Mouse (Mus musculus) neural tube, embryonic 15.5 days (tissue): ENCODE results near the gene Nup210l. TPM values are rescaled to one million over a fixed set of nuclear protein-coding genes. Genes with fewer than 3 reads are reported as not detected.
A peak's percentile ranks its signal among the peaks of the same experiment; 100 is the strongest.

Source experiments
- ATAC-seq: fragments of 200-750 bp; cut with Nextera tagmentation; 2 replicates; pipeline ENCODE4 v1.8.0; 2017; ENCODE audit warnings: mild to moderate bottlenecking, moderate TSS enrichment, moderate library complexity; ENCODE audit not compliant: low FRiP score
- H3K27ac ChIP-seq: fragments of 300-500 bp; sonication (generic); replicated peaks from 2 replicates; pipeline ENCODE4 v1.5.1; 2015; ENCODE audit warnings: mild to moderate bottlenecking, inconsistent platforms
- H3K27me3 ChIP-seq: fragments of 300-500 bp; sonication (generic); replicated peaks from 2 replicates; pipeline ENCODE4 v1.6.1; 2015; ENCODE audit warnings: inconsistent platforms
- H3K36me3 ChIP-seq: fragments of 300-500 bp; sonication (generic); 2 replicates; pipeline ENCODE4 v1.6.1; 2015; ENCODE audit warnings: inconsistent platforms
- H3K4me1 ChIP-seq: fragments of 300-500 bp; sonication (generic); 2 replicates; pipeline ENCODE4 v1.6.1; 2015; ENCODE audit warnings: inconsistent platforms
- H3K4me2 ChIP-seq: fragments of 300-500 bp; sonication (generic); 2 replicates; pipeline ENCODE4 v1.6.1; 2015; ENCODE audit warnings: inconsistent platforms, mild to moderate bottlenecking, moderate library complexity
- H3K4me3 ChIP-seq: fragments of 300-500 bp; sonication (generic); replicated peaks from 2 replicates; pipeline ENCODE4 v1.5.1; 2015; ENCODE audit warnings: mild to moderate bottlenecking, inconsistent platforms
- H3K9ac ChIP-seq: fragments of 300-500 bp; sonication (generic); replicated peaks from 2 replicates; pipeline ENCODE4 v1.6.1; 2015; ENCODE audit warnings: mild to moderate bottlenecking, inconsistent platforms
- H3K9me3 ChIP-seq: fragments of 300-500 bp; sonication (generic); replicated peaks from 2 replicates; pipeline ENCODE4 v1.6.1; 2016; ENCODE audit warnings: inconsistent platforms
- WGBS: fragments of 180-500 bp; shearing (Covaris S2); methylation state at CpG from one replicate; pipeline ENCODE4 v1.1.7; 2015; ENCODE audit warnings: mixed read lengths; 5-methylcytosine and 5-hydroxymethylcytosine counted together
- polyA plus RNA-seq: library from polyadenylated mRNA; unstranded; fragments of >200 nt; fragmentation: Nextera tagmentation; extraction: Ambion mirVana; gene quantifications from 2 replicates; pipeline ENCODE4 v1.2.1, GENCODE M21; 2015

Gene Nup210l
- polyA plus RNA-seq, 1 experiment from 2014 or later = 0.09 TPM

DNA sequence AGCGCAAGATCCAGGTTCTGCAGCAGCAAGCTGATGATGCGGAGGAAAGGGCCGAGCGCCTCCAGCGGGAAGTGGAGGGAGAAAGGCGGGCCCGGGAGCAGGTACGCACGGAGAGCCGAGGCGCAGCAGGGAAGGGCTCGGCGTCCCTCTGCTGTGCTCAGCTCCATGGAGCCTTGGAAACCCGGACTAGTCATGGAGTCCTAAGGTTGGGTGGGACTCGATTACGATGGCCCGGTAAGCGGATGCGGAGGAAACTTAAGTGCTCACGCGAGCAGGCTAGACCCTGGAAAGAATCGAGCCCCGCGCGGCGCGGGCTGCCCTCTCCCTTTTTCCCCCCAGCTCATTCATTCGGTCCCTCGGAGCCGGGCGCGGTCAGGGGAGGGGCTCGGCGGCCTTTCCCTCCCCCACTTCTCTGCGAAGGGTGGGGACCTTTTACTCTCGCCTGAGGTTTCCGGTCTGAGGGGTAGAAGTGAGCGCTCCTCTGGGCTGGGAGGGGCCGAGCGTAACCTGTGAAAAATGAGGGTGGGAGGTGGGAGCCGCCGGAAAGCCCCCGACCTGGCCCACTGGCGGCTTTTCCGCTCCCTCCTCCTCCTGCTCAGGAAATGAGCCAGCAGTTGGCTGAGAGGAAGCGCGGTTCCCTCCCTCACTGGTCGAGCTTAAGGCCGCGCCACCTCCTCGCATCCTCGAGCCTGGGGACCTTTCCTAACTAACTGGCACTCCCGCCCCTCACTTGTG, 24.0 kb upstream of the Nup210l start:
- peaks cover 60% of the 10 kb centered on the region for H3K4me1 ChIP-seq
- peak overlapping the region; percentile 93 for H3K27ac ChIP-seq
- H3K9ac ChIP-seq = peak overlapping the region; percentile 85
- under 1% methylated on average over 48 of the region's 53 CpGs for WGBS
- no peaks in the 10 kb centered on the region for H3K27me3 ChIP-seq
- peak overlapping the region; percentile 89 for H3K4me2 ChIP-seq
- no peaks in the 10 kb centered on the region for H3K36me3 ChIP-seq
- H3K9me3 ChIP-seq = no peaks in the 10 kb centered on the region
- peak; percentile 71 for ATAC-seq
- H3K4me3 ChIP-seq = peak overlapping the region; percentile 98

DNA sequence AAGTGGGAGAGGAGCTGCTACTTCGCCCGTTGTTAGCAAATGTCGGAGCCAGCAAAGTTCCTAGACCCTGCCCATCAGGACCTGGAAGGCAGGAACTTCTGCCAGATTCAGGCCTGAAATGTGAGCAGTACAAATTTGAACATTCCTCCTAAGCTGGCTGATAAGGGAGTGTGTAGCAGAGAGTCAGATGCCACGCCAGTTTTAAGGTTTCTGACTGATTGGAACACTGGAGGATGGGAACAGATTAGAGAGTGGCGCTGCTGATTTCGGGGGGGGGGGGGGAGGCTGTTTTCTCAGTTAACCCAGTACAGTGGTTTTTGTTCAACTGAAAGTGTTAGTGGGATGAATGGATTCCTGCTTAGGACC, 23.5 kb upstream of the Nup210l start:
- Histone ChIP-seq H3K4me3 (peak overlapping the region; percentile 98), H3K27me3 (no peaks in the 10 kb centered on the region), H3K4me2 (peak overlapping the region; percentile 89), H3K36me3 (no peaks in the 10 kb centered on the region), H3K9me3 (no peaks in the 10 kb centered on the region), H3K27ac (peak overlapping the region; percentile 93), H3K4me1 (peaks cover 65% of the 10 kb centered on the region), H3K9ac (peak overlapping the region; percentile 85)
- 2% methylated on average over 6 of the region's 6 CpGs for WGBS
- ATAC-seq = no peak

DNA sequence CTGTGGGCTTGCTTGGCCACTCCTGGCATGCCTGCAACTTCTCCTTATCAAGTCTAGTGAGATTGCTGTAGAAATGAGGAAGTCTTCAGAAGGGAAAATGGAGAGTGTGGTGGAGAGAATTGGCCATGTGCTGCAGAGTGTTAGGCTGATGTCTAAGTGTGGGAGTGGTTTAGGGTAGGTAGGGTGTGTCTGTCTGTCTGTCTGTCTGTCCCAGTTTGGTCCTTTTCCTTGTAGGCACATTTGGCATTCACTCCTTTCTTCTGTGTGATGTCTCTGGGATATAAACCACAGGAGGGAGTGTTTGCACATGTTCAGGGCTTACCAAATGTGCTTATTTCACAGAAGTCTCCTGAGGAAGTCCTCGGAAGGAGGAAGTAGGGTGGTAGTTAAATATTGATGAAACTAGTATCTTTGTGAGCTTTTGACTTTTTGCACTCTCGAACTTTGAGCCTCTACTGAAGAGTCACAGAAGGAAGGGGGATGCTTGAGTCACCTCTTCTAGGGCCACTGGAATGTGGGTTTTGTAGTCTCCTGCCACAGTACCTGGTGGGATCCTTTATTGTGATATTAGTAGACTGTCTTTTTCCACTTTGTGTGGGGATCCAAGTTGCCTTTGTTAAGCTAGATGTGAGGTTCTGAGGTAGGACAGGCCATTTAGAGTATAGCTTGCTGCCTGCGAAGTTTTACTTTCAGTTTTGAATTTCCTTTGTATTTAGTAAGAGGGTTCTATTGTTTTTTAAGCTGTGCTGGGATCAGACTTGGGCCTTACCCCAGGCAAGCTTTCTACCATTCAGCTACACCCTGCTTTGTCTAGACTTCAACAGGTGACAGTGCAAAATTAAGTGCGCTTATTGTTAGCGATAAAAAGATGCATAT, 22.3 kb upstream of the Nup210l start:
- peak overlapping the region; percentile 89 for H3K4me2 ChIP-seq
- H3K36me3 ChIP-seq = peaks cover 2% of the 10 kb centered on the region; the same call in 1 of the 2 replicates
- peak overlapping the region; percentile 98 for H3K4me3 ChIP-seq
- no peak for ATAC-seq
- peak overlapping the region; percentile 28; the same call in 1 of the 2 replicates for H3K9ac ChIP-seq
- H3K27me3 ChIP-seq = no peaks in the 10 kb centered on the region
- H3K9me3 ChIP-seq = no peaks in the 10 kb centered on the region
- 81% methylated on average over 5 of the region's 5 CpGs for WGBS
- H3K4me1 ChIP-seq = peaks cover 65% of the 10 kb centered on the region
- no peak overlapping the region for H3K27ac ChIP-seq

DNA sequence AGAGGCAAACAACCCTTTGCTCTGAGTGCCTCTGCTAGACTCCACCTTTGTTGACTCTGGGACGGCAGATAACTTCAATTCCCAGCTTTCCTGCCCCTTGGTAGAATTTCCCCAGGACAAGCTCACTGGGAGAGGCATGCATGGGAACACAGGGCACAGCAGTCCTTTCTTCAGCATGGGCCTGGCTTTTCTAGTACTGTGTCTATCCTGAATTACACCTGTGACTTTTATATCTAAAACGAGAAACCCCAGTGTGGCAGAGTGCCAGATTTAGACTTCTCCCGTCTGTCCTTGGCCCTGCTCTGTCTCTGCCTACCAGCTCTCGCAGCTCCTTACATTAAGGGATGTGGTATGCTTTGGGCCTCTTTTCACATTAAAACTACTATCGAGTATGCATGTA, 20.9 kb upstream of the Nup210l start:
- ATAC-seq = no peak
- Histone ChIP-seq H3K9me3 (no peaks in the 10 kb centered on the region), H3K4me2 (peak overlapping the region; percentile 22), H3K36me3 (peaks cover 13% of the 10 kb centered on the region), H3K4me3 (no peak overlapping the region), H3K4me1 (peaks cover 58% of the 10 kb centered on the region), H3K27me3 (no peaks in the 10 kb centered on the region), H3K27ac (peak overlapping the region; percentile 7; the same call in 1 of the 2 replicates), H3K9ac (no peak overlapping the region)
- 67% methylated on average over 5 of the region's 5 CpGs for WGBS

DNA sequence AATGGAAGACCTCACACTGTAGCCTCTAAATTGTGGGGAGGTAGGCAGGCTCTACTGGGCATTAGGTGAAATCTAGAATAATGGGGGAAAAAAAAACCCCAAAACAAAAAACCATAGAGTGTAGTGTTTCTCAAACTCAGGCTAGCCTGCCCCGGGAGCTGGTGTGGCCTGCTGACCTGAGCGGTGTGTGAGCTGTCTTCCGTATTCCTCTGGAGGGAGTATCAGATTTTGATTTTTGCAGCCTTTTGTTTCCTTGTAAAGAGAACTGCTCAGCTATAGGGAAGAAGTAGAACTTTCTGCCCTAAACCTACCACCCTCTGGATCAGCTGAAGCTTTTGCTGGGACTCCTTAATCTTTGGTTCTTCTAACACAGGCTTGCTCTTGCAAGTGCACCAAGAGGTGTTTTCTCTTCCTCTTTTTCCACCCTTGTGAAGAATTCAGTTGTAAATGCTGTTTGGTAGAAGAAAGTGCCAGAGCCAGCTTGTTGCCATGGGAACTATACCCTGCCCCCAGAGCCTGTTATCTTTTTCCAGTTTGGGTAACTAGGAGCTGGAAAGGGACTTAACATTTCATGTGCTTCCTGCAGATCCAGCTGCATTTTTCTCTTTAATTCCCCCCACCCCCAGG, 20.1 kb upstream of the Nup210l start:
- Histone ChIP-seq H3K4me3 (no peak overlapping the region), H3K9me3 (no peaks in the 10 kb centered on the region), H3K4me1 (peaks cover 56% of the 10 kb centered on the region), H3K9ac (no peak overlapping the region), H3K4me2 (peak overlapping the region; percentile 9; the same call in 1 of the 2 replicates), H3K36me3 (peaks cover 21% of the 10 kb centered on the region), H3K27me3 (no peaks in the 10 kb centered on the region), H3K27ac (peak overlapping the region; percentile 54; the same call in 1 of the 2 replicates)
- ATAC-seq = no peak
- WGBS = 55% methylated on average over 3 of the region's 3 CpGs

DNA sequence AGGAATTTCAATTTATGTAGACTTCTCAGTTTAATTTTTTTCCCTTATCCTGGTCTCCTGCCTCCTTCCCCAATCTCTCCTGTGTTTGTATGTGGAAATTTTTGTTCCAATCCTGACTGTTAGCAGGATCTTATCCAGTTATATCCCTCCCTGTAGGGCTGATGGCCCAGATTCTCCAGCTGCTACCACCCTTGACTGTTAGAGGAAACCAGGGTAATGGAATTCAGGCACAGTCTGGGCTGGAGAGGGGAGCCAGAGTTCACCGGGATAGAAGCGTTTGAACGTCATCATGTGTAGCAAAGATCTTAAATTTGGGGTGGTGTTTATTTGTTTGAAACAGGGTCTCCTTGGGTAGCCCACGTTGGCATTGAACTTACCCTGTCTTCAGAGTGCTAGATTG, 19.1 kb upstream of the Nup210l start:
- Histone ChIP-seq H3K4me2 (no peak overlapping the region), H3K9me3 (no peaks in the 10 kb centered on the region), H3K27me3 (no peaks in the 10 kb centered on the region), H3K36me3 (peaks cover 31% of the 10 kb centered on the region), H3K27ac (peak overlapping the region; percentile 23; the same call in 1 of the 2 replicates), H3K4me3 (no peak overlapping the region), H3K9ac (no peak overlapping the region), H3K4me1 (peaks cover 51% of the 10 kb centered on the region)
- ATAC-seq = no peak
- 66% methylated on average over 4 of the region's 4 CpGs for WGBS

DNA sequence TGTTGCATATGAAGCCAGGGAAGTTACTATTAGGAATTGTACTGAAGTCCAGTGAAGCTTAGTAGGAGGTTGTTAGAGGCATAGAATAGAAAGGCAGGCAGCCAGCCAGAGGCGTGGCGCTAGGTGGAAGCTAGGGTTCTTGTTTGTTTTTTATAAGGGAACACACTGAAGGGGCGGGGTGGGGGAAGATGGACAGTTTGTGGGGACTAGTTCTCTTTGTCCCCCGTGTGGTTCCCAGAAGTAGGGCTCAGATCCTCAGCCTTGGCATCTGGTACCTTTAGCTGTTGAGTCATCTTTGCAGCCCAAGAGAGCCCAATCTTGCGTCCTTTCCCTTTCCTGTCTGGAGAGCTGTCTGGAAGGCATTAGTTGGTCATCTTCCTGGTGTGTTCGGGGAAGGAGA, 18.7 kb upstream of the Nup210l start:
- Histone ChIP-seq H3K4me2 (no peak overlapping the region), H3K9ac (no peak overlapping the region), H3K4me3 (no peak overlapping the region), H3K27ac (peak overlapping the region; percentile 23; the same call in 1 of the 2 replicates), H3K36me3 (peaks cover 36% of the 10 kb centered on the region), H3K4me1 (peaks cover 49% of the 10 kb centered on the region), H3K9me3 (no peaks in the 10 kb centered on the region), H3K27me3 (no peaks in the 10 kb centered on the region)
- WGBS = 95% methylated on average over 6 of the region's 6 CpGs
- no peak for ATAC-seq

DNA sequence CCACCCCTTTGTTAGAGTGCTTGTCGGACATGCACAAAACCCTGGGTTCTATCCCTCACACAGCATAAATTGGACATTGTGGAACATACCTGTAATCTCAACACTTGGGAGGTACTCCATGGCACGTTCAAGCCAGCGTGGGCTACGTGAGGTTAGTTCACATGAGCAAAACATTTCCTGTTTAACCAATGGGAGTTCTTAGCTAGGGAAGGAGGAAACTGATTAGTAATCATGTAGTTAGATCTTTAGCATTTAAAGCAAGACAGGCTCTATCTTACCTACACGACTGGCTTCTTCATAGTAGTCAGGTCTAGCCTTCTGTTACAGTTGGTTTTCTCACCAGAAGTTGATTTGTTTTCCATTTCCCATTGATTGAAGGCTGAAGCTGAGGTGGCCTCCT, 17.9 kb upstream of the Nup210l start:
- H3K4me3 ChIP-seq = no peak overlapping the region
- no peaks in the 10 kb centered on the region for H3K9me3 ChIP-seq
- 88% methylated on average over 5 of the region's 5 CpGs for WGBS
- H3K27me3 ChIP-seq = no peaks in the 10 kb centered on the region
- H3K9ac ChIP-seq = no peak overlapping the region
- H3K4me2 ChIP-seq = no peak overlapping the region
- ATAC-seq = no peak
- H3K4me1 ChIP-seq = peaks cover 42% of the 10 kb centered on the region
- H3K27ac ChIP-seq = no peak overlapping the region
- H3K36me3 ChIP-seq = peaks cover 43% of the 10 kb centered on the region

DNA sequence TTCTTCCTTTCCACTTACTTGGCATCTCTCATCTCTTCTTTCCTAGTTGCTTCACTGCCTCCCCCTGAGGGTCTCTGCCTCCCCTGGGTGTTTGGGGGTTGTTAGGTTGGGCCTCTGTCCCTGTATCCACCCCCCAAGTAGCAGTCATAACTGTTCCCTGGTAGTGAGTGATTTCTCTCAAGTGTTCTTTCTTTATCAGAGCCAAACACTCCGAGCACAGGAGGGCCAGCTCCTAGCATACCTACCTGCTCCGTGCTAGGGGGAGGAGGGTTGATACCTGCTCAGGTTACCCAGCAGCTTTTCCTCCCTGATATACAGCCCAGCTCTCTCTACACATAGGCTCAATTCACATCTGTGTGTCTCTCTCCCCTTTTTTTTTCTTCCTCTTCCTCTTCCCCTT, 15.3 kb upstream of the Nup210l start:
- no peak overlapping the region for H3K9ac ChIP-seq
- H3K4me1 ChIP-seq = peaks cover 17% of the 10 kb centered on the region
- H3K36me3 ChIP-seq = peaks cover 68% of the 10 kb centered on the region
- no peak overlapping the region for H3K4me3 ChIP-seq
- no peaks in the 10 kb centered on the region for H3K27me3 ChIP-seq
- no peaks in the 10 kb centered on the region for H3K9me3 ChIP-seq
- H3K4me2 ChIP-seq = no peak overlapping the region
- no peak for ATAC-seq
- 98% methylated on average over 2 of the region's 2 CpGs for WGBS
- no peak overlapping the region for H3K27ac ChIP-seq

DNA sequence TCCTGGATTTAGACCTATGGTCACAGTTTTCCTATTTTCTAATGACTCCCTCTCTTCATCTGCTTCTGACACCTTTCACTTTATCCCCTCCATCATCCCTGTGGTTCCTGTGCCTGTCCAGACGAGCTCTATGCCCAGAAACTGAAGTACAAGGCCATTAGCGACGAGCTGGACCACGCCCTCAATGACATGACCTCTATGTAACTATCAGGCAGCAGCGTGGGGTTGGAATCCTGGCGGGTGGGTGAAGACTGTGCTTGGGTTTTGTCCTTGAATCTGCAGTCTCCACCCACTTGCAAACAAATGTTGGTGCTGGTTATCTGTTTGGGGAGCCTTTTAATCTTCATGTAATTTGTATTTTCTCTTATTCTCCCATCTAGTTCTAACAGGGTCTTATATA, 13.0 kb upstream of the Nup210l start:
- H3K36me3 ChIP-seq = peaks cover 77% of the 10 kb centered on the region
- no peak overlapping the region for H3K4me3 ChIP-seq
- no peaks in the 10 kb centered on the region for H3K4me1 ChIP-seq
- H3K9ac ChIP-seq = no peak overlapping the region
- no peak overlapping the region for H3K27ac ChIP-seq
- no peak overlapping the region for H3K4me2 ChIP-seq
- WGBS = 90% methylated on average over 6 of the region's 6 CpGs
- H3K27me3 ChIP-seq = no peaks in the 10 kb centered on the region
- no peak for ATAC-seq
- no peaks in the 10 kb centered on the region for H3K9me3 ChIP-seq

DNA sequence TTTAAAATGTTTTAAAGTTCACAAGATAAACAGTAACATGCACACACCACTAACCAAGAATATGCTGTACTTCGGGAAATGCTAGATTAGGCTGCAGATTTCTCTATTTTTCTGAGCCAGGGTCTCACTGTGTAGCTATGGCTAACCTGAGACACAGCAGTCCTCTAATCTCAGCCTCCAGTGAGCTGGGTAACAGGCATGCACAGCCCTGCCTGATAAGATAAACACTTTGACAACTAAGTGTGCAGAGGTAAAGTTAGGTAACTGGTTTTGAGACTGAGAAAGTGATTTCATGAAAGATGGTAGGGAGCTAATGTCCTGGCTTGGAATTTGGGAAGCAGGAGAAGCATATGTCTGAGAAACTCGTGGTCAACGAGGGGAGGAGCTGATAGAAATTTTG, 9.5 kb upstream of the Nup210l start:
- no peak for ATAC-seq
- Histone ChIP-seq H3K4me3 (no peak overlapping the region), H3K36me3 (peaks cover 73% of the 10 kb centered on the region), H3K4me2 (no peak overlapping the region), H3K27me3 (no peaks in the 10 kb centered on the region), H3K4me1 (no peaks in the 10 kb centered on the region), H3K27ac (no peak overlapping the region), H3K9me3 (no peaks in the 10 kb centered on the region), H3K9ac (no peak overlapping the region)
- 93% methylated on average over 3 of the region's 3 CpGs for WGBS
